Mouse (Mus musculus) heart, embryonic 14.5 days (tissue): ENCODE results near the gene Pck1. TPM values are rescaled to one million over a fixed set of nuclear protein-coding genes. Genes with fewer than 3 reads are reported as not detected.

ENCODE experiments used
- ATAC-seq: fragments of 200-750 bp; cut with Nextera tagmentation; 2 replicates; pipeline ENCODE4 v1.8.0; 2017; ENCODE audit warnings: low read depth, moderate TSS enrichment; ENCODE audit not compliant: insufficient number of reproducible peaks, insufficient read depth, low FRiP score
- H3K27ac ChIP-seq, 2 experiments: fragments of 200-500 bp in 1 of 2; fragments of 300-500 bp in 1 of 2; sonication (generic) in 1 of 2; replicated peaks in 1 of 2; 2 replicates each; pipeline ENCODE4 v1.5.1; 2012 to 2014; ENCODE audit warnings: low read depth in 2 of 2, low read length in 2 of 2, control low read depth in 1 of 2, mild to moderate bottlenecking in 1 of 2, mixed read lengths in 1 of 2; ENCODE audit not compliant: control insufficient read depth in 1 of 2, insufficient read depth in 1 of 2
- H3K27me3 ChIP-seq: fragments of 300-500 bp; sonication (generic); 2 replicates; pipeline ENCODE4 v1.6.1; 2014; ENCODE audit warnings: mild to moderate bottlenecking, low read length, control low read depth; ENCODE audit not compliant: control insufficient read depth, insufficient read depth
- H3K36me3 ChIP-seq: fragments of 300-500 bp; sonication (generic); 2 replicates; pipeline ENCODE4 v1.6.1; 2014; ENCODE audit warnings: mild to moderate bottlenecking, control low read depth, low read length, mixed read lengths; ENCODE audit not compliant: control insufficient read depth, insufficient read depth
- H3K4me1 ChIP-seq, 2 experiments: fragments of 200-500 bp in 1 of 2; fragments of 300-500 bp in 1 of 2; sonication (generic) in 1 of 2; 2 replicates each; pipeline ENCODE4 v1.6.1; 2012 to 2014; ENCODE audit warnings: low read length in 2 of 2, control low read depth in 1 of 2, mixed read lengths in 1 of 2; ENCODE audit not compliant: control insufficient read depth in 2 of 2, insufficient read depth in 2 of 2
- H3K4me2 ChIP-seq: fragments of 300-500 bp; sonication (generic); 2 replicates; pipeline ENCODE4 v1.6.1; 2014; ENCODE audit warnings: mild to moderate bottlenecking, low read length
- H3K4me3 ChIP-seq, 2 experiments: fragments of 200-500 bp in 1 of 2; fragments of 300-500 bp in 1 of 2; sonication (generic) in 1 of 2; 2 replicates each; pipeline ENCODE4 v1.5.1; 2012 to 2014; ENCODE audit warnings: low read length in 2 of 2, mild to moderate bottlenecking in 2 of 2, control low read depth in 1 of 2, low read depth in 1 of 2, moderate library complexity in 1 of 2; ENCODE audit not compliant: control insufficient read depth in 1 of 2, insufficient read depth in 1 of 2
- H3K9ac ChIP-seq: fragments of 300-500 bp; sonication (generic); 2 replicates; pipeline ENCODE4 v1.6.1; 2014; ENCODE audit warnings: mild to moderate bottlenecking, low read length
- H3K9me3 ChIP-seq: fragments of 300-500 bp; sonication (generic); 2 replicates; pipeline ENCODE4 v1.6.1; 2016; ENCODE audit warnings: low read length, control low read depth; ENCODE audit not compliant: control insufficient read depth
- WGBS: fragments of 180-500 bp; shearing (Covaris S2); extraction: QIAGEN DNeasy Blood & Tissue Kit; methylation state at CpG from one replicate; pipeline ENCODE4 v1.1.7; 2014; 5-methylcytosine and 5-hydroxymethylcytosine counted together
- polyA plus RNA-seq: library from polyadenylated mRNA; unstranded; fragments of >200 nt; fragmentation: Nextera tagmentation; extraction: Ambion mirVana; gene quantifications from 2 replicates; pipeline ENCODE4 v1.2.1, GENCODE M21; 2014

Gene Pck1
- polyA plus RNA-seq, 1 experiment from 2014 or later: not detected

DNA sequence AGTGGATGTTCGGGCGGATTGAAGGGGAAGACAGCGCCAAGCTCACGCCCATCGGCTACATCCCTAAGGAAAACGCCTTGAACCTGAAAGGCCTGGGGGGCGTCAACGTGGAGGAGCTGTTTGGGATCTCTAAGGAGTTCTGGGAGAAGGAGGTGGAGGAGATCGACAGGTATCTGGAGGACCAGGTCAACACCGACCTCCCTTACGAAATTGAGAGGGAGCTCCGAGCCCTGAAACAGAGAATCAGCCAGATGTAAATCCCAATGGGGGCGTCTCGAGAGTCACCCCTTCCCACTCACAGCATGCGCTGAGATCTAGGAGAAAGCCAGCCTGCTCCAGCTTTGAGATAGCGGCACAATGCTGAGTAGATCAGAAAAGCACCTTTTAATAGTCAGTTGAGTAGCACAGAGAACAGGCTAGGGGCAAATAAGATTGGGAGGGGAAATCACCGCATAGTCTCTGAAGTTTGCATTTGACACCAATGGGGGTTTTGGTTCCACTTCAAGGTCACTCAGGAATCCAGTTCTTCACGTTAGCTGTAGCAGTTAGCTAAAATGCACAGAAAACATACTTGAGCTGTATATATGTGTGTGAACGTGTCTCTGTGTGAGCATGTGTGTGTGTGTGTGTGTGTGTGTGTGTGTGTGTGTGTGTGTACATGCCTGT, 5.7 kb downstream of the Pck1 start:
- 81% methylated on average over 19 of the region's 19 CpGs for WGBS
- H3K27ac ChIP-seq: no peak overlapping the region
- no peak overlapping the region for H3K4me2 ChIP-seq
- H3K36me3 ChIP-seq: no peaks in the 10 kb centered on the region
- peaks cover 0 to 4% of the 10 kb centered on the region in 2 experiments; a peak in 1 of 4 replicates for H3K4me1 ChIP-seq
- ATAC-seq: no peak
- no peak overlapping the region for H3K4me3 ChIP-seq
- H3K9me3 ChIP-seq: no peaks in the 10 kb centered on the region
- H3K27me3 ChIP-seq: no peaks in the 10 kb centered on the region
- no peak overlapping the region for H3K9ac ChIP-seq

GRCm38 (mm10) chr2:173159354-173160311, 6.8 kb downstream of the Pck1 start:
- Histone ChIP-seq H3K4me1 (peaks cover 0 to 4% of the 10 kb centered on the region in 2 experiments; a peak in 1 of 4 replicates), H3K27ac (peak overlapping the region in 1 of 2 experiments; percentile 47; a peak in 2 of 4 replicates), H3K9me3 (no peaks in the 10 kb centered on the region), H3K36me3 (no peaks in the 10 kb centered on the region), H3K9ac (no peak overlapping the region), H3K27me3 (no peaks in the 10 kb centered on the region), H3K4me2 (peak overlapping the region; percentile 36; the same call in 1 of the 2 replicates), H3K4me3 (no peak overlapping the region)
- 55% methylated on average over 24 of the region's 24 CpGs for WGBS
- ATAC-seq: peak; percentile 41

- WGBS: 82% methylated on average over 8 of the region's 8 CpGs
- no peak for ATAC-seq
These were observed 10.5 kb downstream of the Pck1 start for GRCm38 (mm10) chr2:173163380-173163779.

DNA sequence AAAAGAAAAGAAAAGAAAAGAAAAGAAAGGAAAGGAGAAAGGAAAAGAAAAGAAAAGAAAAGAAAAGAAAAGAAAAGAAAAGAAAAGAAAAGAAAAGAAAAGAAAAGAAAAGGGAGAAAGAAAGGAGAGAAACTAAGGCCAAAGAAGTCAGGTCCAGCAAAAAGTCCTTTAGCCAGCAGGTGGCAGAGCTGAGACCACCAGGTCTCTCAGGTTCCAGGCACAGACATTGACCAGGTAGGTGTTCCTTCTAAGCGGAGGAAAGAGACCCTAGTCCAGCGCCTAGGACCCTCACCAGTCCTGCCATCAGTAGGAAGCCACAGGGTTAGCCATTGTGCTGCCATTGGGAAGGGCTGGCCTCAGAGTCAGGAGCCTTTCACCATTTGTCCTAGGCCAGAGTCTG, 11.5 kb downstream of the Pck1 start:
- no peak overlapping the region for H3K4me2 ChIP-seq
- H3K27me3 ChIP-seq: no peaks in the 10 kb centered on the region
- 48% methylated on average over 2 of the region's 2 CpGs for WGBS
- ATAC-seq: no peak
- H3K9ac ChIP-seq: no peak overlapping the region
- no peaks in the 10 kb centered on the region for H3K9me3 ChIP-seq
- no peaks in the 10 kb centered on the region for H3K36me3 ChIP-seq
- H3K4me3 ChIP-seq: no peak overlapping the region
- peaks cover 0 to 3% of the 10 kb centered on the region in 2 experiments; a peak in 1 of 4 replicates for H3K4me1 ChIP-seq
- H3K27ac ChIP-seq: no peak overlapping the region

More at GRCm38 (mm10) chr2:173163380-173163779, 10.5 kb downstream of the Pck1 start:
- Histone ChIP-seq H3K9me3 (no peaks in the 10 kb centered on the region), H3K4me2 (no peak overlapping the region), H3K36me3 (no peaks in the 10 kb centered on the region), H3K4me1 (peaks cover 0 to 4% of the 10 kb centered on the region in 2 experiments; a peak in 1 of 4 replicates), H3K27me3 (no peaks in the 10 kb centered on the region), H3K27ac (no peak overlapping the region), H3K4me3 (no peak overlapping the region), H3K9ac (no peak overlapping the region)

GRCm38 (mm10) chr2:173164946-173165345, 12.1 kb downstream of the Pck1 start:
- Histone ChIP-seq H3K9me3 (no peaks in the 10 kb centered on the region), H3K9ac (no peak overlapping the region), H3K27me3 (no peaks in the 10 kb centered on the region), H3K27ac (no peak overlapping the region), H3K4me2 (no peak overlapping the region), H3K4me1 (no peaks in the 10 kb centered on the region), H3K36me3 (no peaks in the 10 kb centered on the region), H3K4me3 (no peak overlapping the region)
- 78% methylated on average over 10 of the region's 10 CpGs for WGBS
- no peak for ATAC-seq

GRCm38 (mm10) chr2:173165357-173165756, 12.5 kb downstream of the Pck1 start:
- H3K4me1 ChIP-seq: no peaks in the 10 kb centered on the region
- H3K9ac ChIP-seq: no peak overlapping the region
- H3K4me3 ChIP-seq: no peak overlapping the region
- 0 out of 2 replicates have a peak, but pooled peaks cover 2% of the 10 kb centered on the region for H3K27me3 ChIP-seq
- no peaks in the 10 kb centered on the region for H3K9me3 ChIP-seq
- H3K27ac ChIP-seq: no peak overlapping the region
- no peak for ATAC-seq
- 81% methylated on average over 10 of the region's 10 CpGs for WGBS
- H3K36me3 ChIP-seq: no peaks in the 10 kb centered on the region
- no peak overlapping the region for H3K4me2 ChIP-seq

- WGBS: 72% methylated on average over 5 of the region's 5 CpGs
- Histone ChIP-seq H3K4me3 (no peak overlapping the region), H3K4me1 (peaks cover 14 to 17% of the 10 kb centered on the region in 2 experiments), H3K9ac (no peak overlapping the region), H3K27ac (no peak overlapping the region), H3K4me2 (no peak overlapping the region), H3K27me3 (peaks cover 7% of the 10 kb centered on the region; the same call in 1 of the 2 replicates), H3K36me3 (no peaks in the 10 kb centered on the region), H3K9me3 (no peaks in the 10 kb centered on the region)
- ATAC-seq: no peak
These were observed 15.6 kb downstream of the Pck1 start for GRCm38 (mm10) chr2:173168411-173168851.
